Mouse (Mus musculus): ENCODE measurements around the gene Tgfbi. TPM values are rescaled to one million over a fixed set of nuclear protein-coding genes. Genes with fewer than 3 reads are reported as not detected.

Gene Tgfbi
- total RNA-seq, 1 experiment from 2014 or later = 40.1 TPM

Other genes with a start within 250 kb of the Tgfbi start
- not detected in 2 replicates for gene Gm3045, start 182.9 kb upstream of the Tgfbi start, total RNA-seq (2021)
- gene Slc25a48, start 171.2 kb upstream of the Tgfbi start, total RNA-seq (2021) = 2.7 and 4.6 TPM in 2 replicates
- gene Il9, start 127.3 kb upstream of the Tgfbi start, total RNA-seq (2021) = not detected in 2 replicates
- gene Fbxl21, start 87.1 kb upstream of the Tgfbi start, total RNA-seq (2021) = 2.7 and 3.0 TPM in 2 replicates
- gene Lect2, start 61.0 kb upstream of the Tgfbi start, total RNA-seq (2021) = 1.3 and 46.7 TPM in 2 replicates
- 50.9 and 61.1 TPM in 2 replicates for gene Smad5, start 93.5 kb downstream of the Tgfbi start, total RNA-seq (2021)
- not detected in 2 replicates for gene Gm45623, start 144.3 kb downstream of the Tgfbi start, total RNA-seq (2021)